Mouse (Mus musculus): ENCODE results near the gene Snx15. TPM values are rescaled to one million over a fixed set of nuclear protein-coding genes. Genes with fewer than 3 reads are reported as not detected.
A peak's percentile ranks its signal among the peaks of the same experiment; 100 is the strongest.

Snx15 gene
- polyA plus RNA-seq, 1 experiment, result 63.5 TPM

DNA sequence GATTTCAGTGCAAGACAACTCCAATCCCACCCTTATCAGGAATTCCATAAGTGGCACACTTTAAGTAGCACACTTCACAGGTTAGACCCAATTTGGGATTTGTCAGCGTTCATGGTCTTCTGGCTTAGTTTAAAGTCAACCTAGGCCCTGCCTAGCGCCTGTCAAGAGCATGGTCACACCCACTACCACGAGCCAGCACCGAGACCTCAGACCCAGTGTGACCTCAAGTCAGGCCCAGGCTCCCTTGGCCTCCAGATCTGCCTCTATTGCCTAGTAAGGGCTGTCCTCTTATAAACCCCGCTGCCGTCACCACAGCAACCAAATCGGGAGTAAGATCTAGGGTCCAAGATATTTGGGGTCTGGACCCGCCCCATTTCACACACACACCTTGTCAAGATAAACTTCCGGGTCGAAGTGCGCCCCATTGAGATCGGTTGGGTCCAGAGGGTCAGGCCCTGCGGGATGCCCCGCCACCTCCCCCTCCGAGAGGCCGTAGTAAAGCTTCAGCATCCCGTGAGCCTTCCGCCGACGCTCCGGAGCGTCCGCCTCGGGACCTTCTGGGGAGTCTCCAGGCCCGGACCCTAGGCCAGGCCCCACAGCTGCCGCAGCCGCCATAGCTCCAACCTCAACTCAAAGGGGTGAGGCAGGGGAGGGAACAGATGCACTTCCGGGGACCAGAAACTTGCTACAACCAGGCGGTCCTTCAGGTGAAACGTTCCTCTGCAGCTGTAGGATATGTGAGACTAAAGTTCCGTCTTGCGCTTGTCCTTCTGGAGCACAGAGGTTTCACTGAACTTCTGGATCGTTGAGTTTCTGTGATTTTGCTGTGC is 51.3 kb downstream of the Snx15 start, which contains the start of gene Vps51:
TSS of gene Vps51 (minus strand) at position 668 of the 830 bp plus-strand sequence.
- DNase-seq (ENCODE audit: extremely low spot score in 1 of 2, low spot score in 1 of 2), result peak; percentile 81 to 94

DNA sequence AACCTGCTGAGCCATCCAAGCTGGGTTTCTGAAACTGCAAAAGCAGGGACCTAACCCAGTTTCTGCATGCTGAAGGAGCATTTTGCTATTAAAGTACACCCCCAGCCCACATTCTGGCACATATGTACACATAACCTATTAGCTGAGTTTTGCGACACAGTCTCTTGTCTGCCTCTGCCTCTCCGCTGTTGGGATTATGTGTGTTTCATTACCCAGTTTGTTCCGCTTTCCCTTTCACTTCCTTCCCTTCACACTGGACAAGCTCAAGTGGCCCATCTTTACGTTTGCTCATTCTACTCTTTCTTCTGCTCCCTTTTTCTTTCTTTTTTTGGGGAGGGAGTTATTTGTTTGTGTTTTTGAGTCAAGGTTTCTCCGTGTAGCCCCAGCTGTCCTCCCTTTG is 54.2 kb downstream of the Snx15 start:
- no peak for DNase-seq (ENCODE audit: extremely low spot score in 1 of 2, low spot score in 1 of 2)

DNA sequence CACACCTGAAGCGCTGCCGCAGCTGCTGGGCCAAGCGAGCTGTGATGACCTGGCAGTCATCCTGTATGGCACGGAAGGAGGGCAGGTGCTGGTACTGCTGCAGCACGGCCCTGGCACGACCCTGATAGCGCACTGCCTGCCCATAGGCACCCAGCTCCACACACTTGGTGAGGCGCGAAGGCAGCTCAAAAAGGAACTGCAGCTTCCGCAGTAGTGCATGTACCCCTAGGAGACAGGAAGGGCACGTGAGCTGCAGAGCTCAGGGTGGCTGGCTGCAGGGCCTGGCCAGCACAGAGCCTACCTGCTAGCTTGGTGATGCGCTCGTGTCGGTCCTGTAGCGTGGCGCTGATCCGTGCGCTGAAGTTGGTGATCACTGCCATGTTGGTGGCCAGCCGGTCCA is 56.8 kb downstream of the Snx15 start:
- no peak for DNase-seq (ENCODE audit: extremely low spot score in 1 of 2, low spot score in 1 of 2)

DNA sequence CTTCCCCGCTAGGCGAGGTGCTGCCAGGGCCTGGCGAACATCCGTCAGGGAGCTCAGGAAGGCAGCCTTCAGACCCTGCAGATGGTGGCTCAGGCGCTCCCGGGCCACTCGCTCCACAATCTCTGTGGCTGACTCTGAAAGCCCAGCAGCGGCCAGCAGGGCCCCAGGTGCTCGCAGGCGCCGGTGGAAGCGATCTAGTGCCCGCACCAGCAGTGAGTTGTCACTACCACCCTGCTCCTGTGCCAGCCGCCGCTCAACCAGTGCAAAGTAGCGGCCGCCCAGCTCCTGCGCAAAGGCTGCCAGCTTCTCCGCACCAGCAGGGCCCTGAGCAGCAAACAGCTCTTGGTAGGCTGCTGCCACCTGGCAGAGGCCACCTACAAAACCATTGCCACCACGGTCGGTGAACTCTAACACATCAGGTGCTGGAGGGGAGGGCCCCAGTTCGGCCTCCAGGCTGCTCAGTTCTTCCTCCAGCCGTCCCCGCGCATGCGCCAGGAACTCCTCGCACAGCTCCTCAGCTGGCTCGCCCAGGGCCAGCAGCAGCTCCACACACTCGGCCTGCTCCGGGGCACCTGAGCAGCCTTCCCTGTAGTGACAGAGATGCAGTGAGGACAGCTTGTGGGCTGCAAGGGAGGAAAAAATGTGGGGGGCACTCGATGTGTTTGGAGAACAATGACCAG is 57.4 kb downstream of the Snx15 start:
- no peak for DNase-seq (ENCODE audit: extremely low spot score in 1 of 2, low spot score in 1 of 2)

DNA sequence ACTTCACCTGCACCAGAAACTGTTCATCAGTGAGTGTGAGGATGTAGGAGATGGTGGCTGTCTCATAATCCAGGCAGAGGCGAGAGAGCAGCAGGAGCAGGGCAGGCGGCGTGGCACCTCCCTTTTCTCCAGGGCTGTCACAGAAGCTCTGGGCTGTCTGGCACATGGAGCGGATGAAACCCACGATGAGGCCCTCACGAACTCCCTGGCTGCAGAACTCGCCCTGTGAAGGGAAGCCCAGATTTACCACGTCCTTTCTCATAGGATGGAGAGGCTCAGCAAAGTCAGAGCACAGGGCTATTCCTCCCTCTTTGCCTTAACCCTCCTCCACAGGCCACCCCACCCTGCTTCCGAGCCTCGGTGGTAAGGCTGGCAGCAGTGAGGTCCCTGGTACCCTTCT is 58.3 kb downstream of the Snx15 start:
- DNase-seq (ENCODE audit: extremely low spot score in 1 of 2, low spot score in 1 of 2), result no peak

Other genes with a start within 250 kb of the Snx15 start
- 4.6 and 4.9 TPM in 2 replicates for gene Tigd3, start 234.2 kb downstream of the Snx15 start, polyA plus RNA-seq (2012; rRNA removed)
- gene Dpf2, start 215.3 kb downstream of the Snx15 start, polyA plus RNA-seq (2012; rRNA removed), result 106 and 118 TPM in 2 replicates
- gene Cdc42ep2, start 203.5 kb downstream of the Snx15 start, polyA plus RNA-seq (2012; rRNA removed), result 7.7 and 9.1 TPM in 2 replicates
- 14.2 and 14.3 TPM in 2 replicates for gene Pola2, start 164.1 kb downstream of the Snx15 start, polyA plus RNA-seq (2012; rRNA removed)
- gene Slc22a20, start 142.2 kb downstream of the Snx15 start, polyA plus RNA-seq (2012; rRNA removed), result 0.42 TPM in 1 of 2 replicates, not detected in the other
- 15.0 and 16.3 TPM in 2 replicates for gene Capn1, start 112.4 kb downstream of the Snx15 start, polyA plus RNA-seq (2012; rRNA removed)
- 29.2 and 34.1 TPM in 2 replicates for gene Syvn1, start 81.7 kb downstream of the Snx15 start, polyA plus RNA-seq (2012; rRNA removed)
- 44.3 and 44.4 TPM in 2 replicates for gene Mrpl49, start 70.5 kb downstream of the Snx15 start, polyA plus RNA-seq (2012; rRNA removed)
- 873 and 951 TPM in 2 replicates for gene Fau, start 70.5 kb downstream of the Snx15 start, polyA plus RNA-seq (2012; rRNA removed)
- gene Znhit2, start 67.1 kb downstream of the Snx15 start, polyA plus RNA-seq (2012; rRNA removed), result 48.4 and 51.7 TPM in 2 replicates
- gene Tm7sf2, start 59.9 kb downstream of the Snx15 start, polyA plus RNA-seq (2012; rRNA removed), result 50.2 and 52.4 TPM in 2 replicates
- gene Vps51, start 51.1 kb downstream of the Snx15 start, polyA plus RNA-seq (2012; rRNA removed), result 98.8 and 105 TPM in 2 replicates
- gene Tmem262, start 48.3 kb downstream of the Snx15 start, polyA plus RNA-seq (2012; rRNA removed), result not detected in 2 replicates
- 0.48 and 1.4 TPM in 2 replicates for gene Gm28374, start 46.0 kb downstream of the Snx15 start, polyA plus RNA-seq (2012; rRNA removed)
- 83.9 and 89.7 TPM in 2 replicates for gene Zfpl1, start 43.3 kb downstream of the Snx15 start, polyA plus RNA-seq (2012; rRNA removed)
- 0.22 and 0.46 TPM in 2 replicates for gene Cdca5, start 43.3 kb downstream of the Snx15 start, polyA plus RNA-seq (2012; rRNA removed)
- gene AC131692.1, start 33.9 kb downstream of the Snx15 start, polyA plus RNA-seq (2012; rRNA removed), result not detected in 2 replicates
- gene Naaladl1, start 22.5 kb downstream of the Snx15 start, polyA plus RNA-seq (2012; rRNA removed), result 0.26 and 0.32 TPM in 2 replicates
- 24.2 and 29.4 TPM in 2 replicates for gene Sac3d1, start 9.7 kb downstream of the Snx15 start, polyA plus RNA-seq (2012; rRNA removed)
- 0.54 and 0.63 TPM in 2 replicates for gene Batf2, start 12.7 kb upstream of the Snx15 start, polyA plus RNA-seq (2012; rRNA removed)
- 123 and 135 TPM in 2 replicates for gene Arl2, start 13.2 kb upstream of the Snx15 start, polyA plus RNA-seq (2012; rRNA removed)
- gene Majin, start 56.1 kb upstream of the Snx15 start, polyA plus RNA-seq (2012; rRNA removed), result 0.14 TPM in 1 of 2 replicates, not detected in the other
- gene Gpha2, start 98.1 kb upstream of the Snx15 start, polyA plus RNA-seq (2012; rRNA removed), result not detected in 2 replicates
- 137 and 141 TPM in 2 replicates for gene Ppp2r5b, start 107.6 kb upstream of the Snx15 start, polyA plus RNA-seq (2012; rRNA removed)
- 29.3 and 31.2 TPM in 2 replicates for gene Atg2a, start 113.4 kb upstream of the Snx15 start, polyA plus RNA-seq (2012; rRNA removed)
- 48.4 and 49.3 TPM in 2 replicates for gene Ehd1, start 148.4 kb upstream of the Snx15 start, polyA plus RNA-seq (2012; rRNA removed)
- gene Cdc42bpg, start 178.2 kb upstream of the Snx15 start, polyA plus RNA-seq (2012; rRNA removed), result 3.2 and 3.3 TPM in 2 replicates
- gene Men1, start 206.7 kb upstream of the Snx15 start, polyA plus RNA-seq (2012; rRNA removed), result 67.6 and 68.4 TPM in 2 replicates
- gene Map4k2, start 212.8 kb upstream of the Snx15 start, polyA plus RNA-seq (2012; rRNA removed), result 193 and 205 TPM in 2 replicates
- gene Sf1, start 235.4 kb upstream of the Snx15 start, polyA plus RNA-seq (2012; rRNA removed), result 179 and 186 TPM in 2 replicates

Data from frontal cortex, adult 2 months (tissue).